Mouse (Mus musculus) brain, embryonic 14.5 days (tissue): ENCODE data around the gene Rxrb.

Experiments used
- CTCF ChIP-seq: fragments of 200-500 bp; IDR thresholded peaks from 2 replicates; pipeline ENCODE4 v1.5.1; 2012; ENCODE audit warnings: inconsistent platforms, mild to moderate bottlenecking, moderate library complexity, borderline replicate concordance; ENCODE audit not compliant: insufficient read depth, insufficient read length; ENCODE audit errors: extremely low read depth
- POLR2A ChIP-seq: fragments of 200-500 bp; IDR thresholded peaks from 2 replicates; pipeline ENCODE4 v1.6.1; 2012; ENCODE audit warnings: mild to moderate bottlenecking, inconsistent platforms, borderline replicate concordance; ENCODE audit not compliant: poor library complexity, insufficient read depth, insufficient read length, severe bottlenecking; ENCODE audit errors: extremely low read depth

- TF ChIP-seq POLR2A (no peak), CTCF (no peak)
Observed at GRCm38 (mm10) chr17:34038440-34038839, 6.8 kb downstream of the Rxrb start.
